Mouse (Mus musculus): Measurements from ENCODE around the gene Vmn1r95.
"Not testable (repeated sequence)": the region's sequence is repeated elsewhere in the genome, so short reads cannot be mapped to it uniquely, and the experiment has no call there.

Vmn1r95 gene

GRCm38 (mm10) chr7:20193410-20193809 is at the start of gene Vmn1r95:
TSS of gene Vmn1r95 (plus strand) at chr7:20193710.
- in situ Hi-C loops (cut with MboI, MseI): loop anchor here (25.0 kb wide), 1 partner anchor 1994 kb away; the partner anchor contains the start of gene Vmn1r143

- in situ Hi-C loops (cut with MboI, MseI): loop anchor here (25.0 kb wide), 1 partner anchor 669 kb away; the partner anchor contains the start of gene Vmn1r115
These were observed 25.2 kb upstream of the Vmn1r95 start, which contains the start of gene Vmn1r94 for GRCm38 (mm10) chr7:20168277-20168676. TSS of gene Vmn1r94 (minus strand) at chr7:20168377.

GRCm38 (mm10) chr7:20205507-20205906 is 12.0 kb downstream of the Vmn1r95 start, which contains the start of gene Gm6164:
TSS of gene Gm6164 (minus strand) at chr7:20205607.
- in situ Hi-C loops (cut with MboI, MseI): not testable (repeated sequence)

- in situ Hi-C loops (cut with MboI, MseI): not testable (repeated sequence)
These were observed 40.2 kb downstream of the Vmn1r95 start, which contains the start of gene Gm4498 for GRCm38 (mm10) chr7:20233728-20234127. TSS of gene Gm4498 (minus strand) at chr7:20233828.

Data from T-helper 1 cell (primary cell).